Mouse (Mus musculus) brain, embryonic 14.5 days (tissue): ENCODE results near the gene Tmed9.

Source experiments
- CTCF ChIP-seq: fragments of 200-500 bp; IDR thresholded peaks from 2 replicates; pipeline ENCODE4 v1.5.1; 2012; ENCODE audit warnings: inconsistent platforms, mild to moderate bottlenecking, moderate library complexity, borderline replicate concordance; ENCODE audit not compliant: insufficient read depth, insufficient read length; ENCODE audit errors: extremely low read depth
- POLR2A ChIP-seq: fragments of 200-500 bp; IDR thresholded peaks from 2 replicates; pipeline ENCODE4 v1.6.1; 2012; ENCODE audit warnings: mild to moderate bottlenecking, inconsistent platforms, borderline replicate concordance; ENCODE audit not compliant: poor library complexity, insufficient read depth, insufficient read length, severe bottlenecking; ENCODE audit errors: extremely low read depth

- no peak for TF ChIP-seq POLR2A
- no peak for TF ChIP-seq CTCF
These were observed 39.9 kb downstream of the Tmed9 start for GRCm38 (mm10) chr13:55613471-55613870.
